Mouse (Mus musculus) macrophage (primary cell): ENCODE results near the gene Ppm1a. TPM values are rescaled to one million over a fixed set of nuclear protein-coding genes. Genes with fewer than 3 reads are reported as not detected.

Source experiments
- polyA plus RNA-seq: library from polyadenylated mRNA; stranded (reverse); fragments of 250-400 nt; gene quantifications from 3 replicates; pipeline ENCODE4 v1.2.4, GENCODE M21; 2018; ENCODE audit warnings: inconsistent platforms

Ppm1a gene
- polyA plus RNA-seq, 1 experiment from 2014 or later: 97.1 TPM

Other genes with a start within 250 kb of the Ppm1a start
- 2.6 to 4.2 TPM (median 4.0 TPM) in 3 replicates for gene Pcnx4, start 221.1 kb upstream of the Ppm1a start, polyA plus RNA-seq
- gene Gm4756, start 107.8 kb upstream of the Ppm1a start, polyA plus RNA-seq: not detected in 3 replicates
- gene Dhrs7, start 92.5 kb upstream of the Ppm1a start, polyA plus RNA-seq: 45.2 to 52.5 TPM (median 49.2 TPM) in 3 replicates
- not detected in 3 replicates for gene Six6, start 182.4 kb downstream of the Ppm1a start, polyA plus RNA-seq
- not detected in 3 replicates for gene 4930447C04Rik, start 183.3 kb downstream of the Ppm1a start, polyA plus RNA-seq